10 mouse cellular contexts compared by ENCODE assay signal in the genomic region with DNA sequence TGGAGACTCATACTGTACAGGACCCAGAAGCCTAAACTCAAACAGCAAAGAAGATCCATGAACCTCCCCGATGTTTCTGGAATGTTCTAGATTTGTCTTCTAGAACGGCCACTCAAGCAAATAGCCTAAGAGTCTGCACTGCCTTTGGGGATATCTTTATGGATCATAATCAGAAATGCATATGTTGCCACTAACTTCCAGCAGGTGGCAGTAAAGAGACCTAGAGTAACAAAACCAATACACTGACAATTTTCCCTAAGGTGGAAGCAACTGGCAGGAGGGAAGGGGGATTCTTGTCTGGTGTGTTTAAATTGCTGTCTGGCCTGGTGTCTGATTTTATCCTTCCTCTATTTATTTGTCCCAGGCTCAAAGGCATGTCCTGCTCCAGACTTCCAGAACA.
DNase-seq lines count a peak whose midpoint lies in the region; ATAC-seq and TF ChIP-seq lines count a peak whose summit lies in the region.
"Had no signal": no experiment of that assay in that cellular context is flagged by ENCODE, and none has a peak within 500 bp of the region (broad histone marks: within the 10 kb centered on the region; RNA-seq: fewer than 3 reads in every experiment).

No protein-coding gene starts in this region.

- no peaks in the 10 kb centered on the region for H3K36me3 ChIP-seq in limb, embryonic 10.5 days

- 92% methylated on average over 2 of the region's 2 CpGs for WGBS in limb, embryonic 10.5 days

- peaks cover 14% of the 10 kb centered on the region for H3K4me1 ChIP-seq in limb, embryonic 10.5 days

- no peak for ATAC-seq in CD4-positive, CD25-positive, alpha-beta regulatory T cell, adult 4 months

- H3K4me3 ChIP-seq in layer of hippocampus, adult 2 months = no peak overlapping the region
- no peak overlapping the region for H3K4me3 ChIP-seq in limb, embryonic 10.5 days
- H3K4me3 ChIP-seq: megakaryocyte, embryonic 14.5 days had no signal

- peak; percentile 63 for DNase-seq in CD4-positive, CD25-positive, alpha-beta regulatory T cell, adult 2 months (ENCODE audit: low read depth, low spot score)
- peak; percentile 21 to 48 for DNase-seq in layer of hippocampus, adult 2 months (ENCODE audit: low spot score in 2 of 2)
- DNase-seq in layer of hippocampus, adult 8-10 months (ENCODE audit: low spot score in 2 of 2) = no peak
- peak; percentile 46 for DNase-seq in R1 (ENCODE audit: low read depth, low spot score)
- DNase-seq in lung, postnatal 36 days = peak; percentile 70
- no peak for DNase-seq in yolk sac, embryonic 10.5 days (ENCODE audit: low spot score)
- DNase-seq in limb, embryonic 10.5 days (ENCODE audit: low spot score) = no peak
- DNase-seq: cerebellum, adult 18-20 months had no signal

- no peak overlapping the region for H3K27ac ChIP-seq in layer of hippocampus, adult 2 months
- no peak overlapping the region for H3K27ac ChIP-seq in limb, embryonic 10.5 days

- peaks cover 4% of the 10 kb centered on the region; the same call in 1 of the 2 replicates for H3K9me3 ChIP-seq in limb, embryonic 10.5 days (replicated peaks)

- TF ChIP-seq CTCF in layer of hippocampus, adult 2 months (conservative IDR thresholded peaks at IDR 0.05) = peak; percentile 86

- H3K27me3 ChIP-seq in limb, embryonic 10.5 days (ENCODE audit: low read depth, poor library complexity, severe bottlenecking) = no peaks in the 10 kb centered on the region

Comparison
In these comparisons a context has a peak if more than half of its experiments do, and no peak if none do; other contexts are left out.
1. DNase-seq: peak in CD4-positive, CD25-positive, alpha-beta regulatory T cell, adult 2 months (single experiment), layer of hippocampus, adult 2 months (2 of 2), R1 (single experiment) and lung, postnatal 36 days (single experiment); none in layer of hippocampus, adult 8-10 months (0 of 2), yolk sac, embryonic 10.5 days (single experiment) and limb, embryonic 10.5 days (single experiment).